Mouse (Mus musculus) liver, adult (tissue): ENCODE measurements around the gene Vamp5.

Experiments used
- GATA4 ChIP-seq: IDR thresholded peaks from 2 replicates; pipeline ENCODE4 v1.6.1; 2014; ENCODE audit warnings: mild to moderate bottlenecking, low read length; ENCODE audit not compliant: insufficient replicate concordance

Vamp5 gene

DNA sequence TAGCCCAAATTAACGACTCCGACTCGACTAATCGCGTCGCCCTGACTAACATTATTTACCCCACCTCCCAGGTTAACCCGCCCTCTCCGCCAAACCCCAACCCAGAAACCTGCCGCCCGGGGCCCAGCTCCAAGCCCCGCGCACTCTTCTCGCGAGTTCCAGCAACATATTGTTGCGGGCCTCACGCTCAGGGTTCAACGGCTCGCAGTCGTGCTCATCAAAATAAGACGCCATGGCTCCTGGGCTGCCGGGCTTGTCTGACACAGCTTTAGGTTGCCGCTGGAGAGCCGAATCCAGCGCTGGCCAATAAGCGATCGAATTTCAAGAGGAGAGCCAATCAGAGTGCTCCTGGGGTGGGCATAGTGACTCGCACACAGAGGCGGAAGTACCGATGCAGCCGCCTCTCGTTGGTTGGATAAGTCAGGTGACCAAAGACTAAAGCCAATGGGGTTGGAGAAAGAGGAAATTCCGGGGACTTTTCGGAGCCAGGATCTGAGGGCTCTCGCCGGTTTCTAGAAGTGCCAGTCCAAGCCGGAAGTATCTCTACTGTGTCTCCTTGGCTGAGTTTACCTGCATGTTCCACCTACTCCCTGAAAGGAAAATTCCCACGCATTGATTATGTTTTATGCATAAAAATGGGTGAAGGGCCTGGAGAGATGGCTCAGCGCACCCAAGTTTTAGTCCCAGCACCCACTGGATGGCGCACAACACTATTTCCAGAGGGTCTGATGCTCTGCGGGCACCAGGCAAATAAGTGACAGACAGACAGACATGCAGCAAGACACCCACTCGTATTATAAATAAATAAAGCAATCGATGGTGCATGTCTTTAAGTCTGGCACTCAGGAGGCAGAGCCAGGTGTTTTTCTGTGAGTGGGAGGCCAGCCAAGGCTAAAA lies 17.9 kb downstream of the Vamp5 start:
- no peak for TF ChIP-seq GATA4

GRCm38 (mm10) chr6:72361121-72361551 lies 19.1 kb downstream of the Vamp5 start:
- no peak for TF ChIP-seq GATA4

DNA sequence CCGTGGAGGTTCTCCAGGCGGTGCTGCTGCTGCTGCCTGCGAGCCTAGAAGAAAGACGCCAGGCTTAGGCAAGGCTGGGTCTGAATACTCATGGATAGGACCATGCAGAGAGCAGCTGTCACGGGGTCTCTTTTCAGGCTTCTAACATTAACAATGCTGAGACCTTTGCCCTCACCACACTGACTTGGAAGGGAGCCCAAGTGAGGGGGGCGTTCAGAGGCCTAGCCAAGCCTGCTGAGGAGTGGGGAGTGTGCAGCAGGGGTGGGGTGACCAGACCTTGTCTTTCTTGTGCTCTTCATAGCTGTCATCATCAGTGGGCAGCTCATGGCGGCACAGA lies 19.7 kb downstream of the Vamp5 start:
- no peak for TF ChIP-seq GATA4

DNA sequence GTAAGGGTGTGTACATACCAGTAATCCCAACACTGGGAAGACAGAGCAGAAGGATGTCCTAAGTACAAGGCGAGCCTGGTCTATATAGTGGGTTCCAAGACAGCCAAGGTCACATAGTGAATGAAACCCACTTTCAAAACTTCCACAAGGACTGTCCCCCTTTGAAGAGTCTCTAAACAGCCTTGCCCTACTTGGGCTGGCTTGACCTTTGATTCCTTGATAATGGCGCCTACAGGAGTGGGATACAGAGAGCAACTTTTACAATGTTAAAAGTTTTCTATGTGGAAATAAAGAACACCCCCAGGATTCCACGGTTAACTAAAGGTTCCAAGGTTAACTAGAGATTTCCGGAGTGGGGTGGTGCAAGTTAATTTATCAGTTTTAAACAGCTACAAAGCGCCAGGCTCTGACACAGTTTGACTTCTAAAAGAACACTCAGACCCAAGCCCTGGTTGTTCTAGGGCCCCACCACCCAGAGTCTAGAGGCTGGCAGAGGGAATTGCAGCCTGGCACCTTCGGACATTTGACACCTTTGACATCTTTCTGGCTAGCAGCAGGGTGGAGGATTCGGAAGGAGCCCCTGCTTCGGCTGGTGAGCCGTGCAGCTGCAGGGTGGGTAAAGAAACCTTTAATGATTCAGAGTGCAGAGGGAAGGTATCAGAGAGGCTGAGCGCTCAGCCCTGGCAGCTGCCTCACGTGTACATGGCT lies 20.2 kb downstream of the Vamp5 start:
- TF ChIP-seq GATA4: no peak

DNA sequence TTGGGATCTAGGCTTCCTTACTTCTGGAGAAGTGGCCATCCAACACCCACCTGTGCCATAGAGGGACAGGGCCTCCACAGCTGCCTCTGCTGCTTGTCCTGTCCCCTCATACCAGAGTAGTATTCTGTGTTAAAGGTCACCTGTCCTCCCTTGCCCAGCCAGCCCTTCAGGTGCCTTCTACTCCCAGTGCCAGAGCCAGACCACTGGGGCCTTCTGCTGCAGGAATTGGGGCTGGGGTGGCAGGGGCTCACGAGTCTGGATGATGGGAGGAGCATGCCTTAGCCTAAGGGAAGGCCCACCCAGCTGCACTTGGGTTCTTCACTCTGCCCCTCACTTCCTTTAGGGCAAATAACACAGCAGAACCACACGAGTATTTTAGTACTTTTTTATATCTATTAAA lies 20.9 kb downstream of the Vamp5 start:
- no peak for TF ChIP-seq GATA4

GRCm38 (mm10) chr6:72358086-72358764 lies 22.0 kb downstream of the Vamp5 start:
- TF ChIP-seq GATA4: no peak

DNA sequence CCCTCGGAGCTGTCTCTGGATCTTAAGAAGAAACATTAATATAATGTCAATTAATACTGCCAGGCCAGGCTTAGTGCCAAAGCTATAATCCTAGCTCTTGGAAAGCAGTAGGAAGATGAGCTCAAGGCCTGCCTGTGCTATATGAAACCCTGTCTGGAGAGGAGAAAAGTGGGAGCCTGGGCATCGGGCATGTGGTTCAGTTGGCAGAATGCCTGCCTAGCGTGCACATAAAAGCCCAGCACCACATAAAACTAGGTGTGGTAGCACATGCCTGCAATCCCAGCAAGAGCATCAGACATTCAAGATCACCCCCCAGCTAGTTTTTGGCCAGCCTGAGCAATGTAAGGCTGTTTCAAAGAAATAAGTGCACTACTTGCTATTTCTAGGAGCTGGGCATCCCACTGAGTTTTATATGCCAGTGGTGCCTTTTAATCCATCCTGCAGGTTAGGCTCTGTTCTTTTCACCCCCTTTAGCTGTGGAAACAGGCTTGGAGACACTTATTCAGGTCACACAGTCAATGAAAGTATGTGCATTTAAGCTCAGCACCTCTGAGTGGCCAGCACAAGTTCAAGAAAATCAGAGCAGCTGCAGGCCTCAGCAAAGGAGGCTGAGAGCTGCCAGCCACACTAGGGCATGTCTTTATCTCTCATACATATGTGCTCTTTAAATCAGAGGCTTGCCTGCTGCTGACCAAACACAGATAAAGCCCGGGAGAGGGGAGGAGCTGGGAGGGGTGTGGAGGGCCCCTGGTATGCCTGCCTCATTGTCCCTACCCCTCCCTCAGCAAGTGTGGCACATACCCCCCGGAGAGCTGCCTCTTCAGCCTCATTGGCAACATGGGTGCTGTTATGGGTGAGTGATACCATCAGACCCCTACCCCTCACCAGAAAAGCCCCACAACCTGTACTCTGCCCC lies 22.8 kb downstream of the Vamp5 start:
- no peak for TF ChIP-seq GATA4

- no peak for TF ChIP-seq GATA4
These were observed 24.2 kb downstream of the Vamp5 start for GRCm38 (mm10) chr6:72356001-72356532.

DNA sequence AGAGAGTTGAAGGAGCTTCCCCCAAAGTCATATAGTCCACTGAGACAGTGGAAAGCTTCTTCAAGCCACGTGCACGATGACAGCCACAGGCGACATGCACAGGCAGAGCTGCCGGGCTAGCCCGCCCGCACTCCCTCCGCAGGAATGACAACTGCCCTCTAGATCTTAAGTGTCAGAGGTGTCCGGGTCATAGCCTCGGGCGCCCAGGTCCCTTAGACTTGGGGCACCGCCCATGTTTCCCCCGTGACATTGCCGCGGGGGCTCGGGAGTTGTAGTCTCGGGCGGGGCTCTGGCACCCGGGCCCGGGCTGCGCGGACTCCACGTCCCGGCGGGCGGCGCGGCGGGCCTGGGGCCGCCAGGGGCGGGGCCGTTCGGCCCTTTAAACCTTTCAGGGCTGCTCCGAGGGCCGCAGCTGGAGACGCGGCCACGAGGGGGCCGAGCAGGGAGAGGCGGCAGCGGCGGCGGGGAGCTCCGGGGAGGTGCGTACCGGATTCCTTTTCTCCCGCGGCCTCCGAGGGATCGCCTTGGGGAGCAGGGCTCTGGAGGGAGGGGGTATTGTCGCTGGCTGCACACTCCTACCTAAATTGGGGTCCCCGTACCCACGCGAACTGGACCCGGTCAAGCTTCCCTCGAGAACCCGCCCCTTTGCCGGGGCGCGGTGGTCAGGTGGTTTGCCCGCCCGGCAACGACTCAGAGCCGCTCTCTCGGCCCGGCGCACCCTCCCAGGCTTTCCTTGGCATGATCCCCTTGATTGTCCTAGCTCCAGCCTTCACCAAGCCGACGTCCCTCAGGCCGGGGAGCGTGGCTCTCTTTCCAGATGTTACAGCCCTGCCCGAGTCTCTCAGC lies 25.0 kb downstream of the Vamp5 start, which contains the start of gene Tmem150a:
Gene Tmem150a (plus strand): TSS at position 382 of the 846 bp plus-strand sequence.
- TF ChIP-seq GATA4: no peak; the same call in 1 of the 2 replicates

- TF ChIP-seq GATA4: no peak
These were observed 26.2 kb downstream of the Vamp5 start for GRCm38 (mm10) chr6:72354025-72354424.

DNA sequence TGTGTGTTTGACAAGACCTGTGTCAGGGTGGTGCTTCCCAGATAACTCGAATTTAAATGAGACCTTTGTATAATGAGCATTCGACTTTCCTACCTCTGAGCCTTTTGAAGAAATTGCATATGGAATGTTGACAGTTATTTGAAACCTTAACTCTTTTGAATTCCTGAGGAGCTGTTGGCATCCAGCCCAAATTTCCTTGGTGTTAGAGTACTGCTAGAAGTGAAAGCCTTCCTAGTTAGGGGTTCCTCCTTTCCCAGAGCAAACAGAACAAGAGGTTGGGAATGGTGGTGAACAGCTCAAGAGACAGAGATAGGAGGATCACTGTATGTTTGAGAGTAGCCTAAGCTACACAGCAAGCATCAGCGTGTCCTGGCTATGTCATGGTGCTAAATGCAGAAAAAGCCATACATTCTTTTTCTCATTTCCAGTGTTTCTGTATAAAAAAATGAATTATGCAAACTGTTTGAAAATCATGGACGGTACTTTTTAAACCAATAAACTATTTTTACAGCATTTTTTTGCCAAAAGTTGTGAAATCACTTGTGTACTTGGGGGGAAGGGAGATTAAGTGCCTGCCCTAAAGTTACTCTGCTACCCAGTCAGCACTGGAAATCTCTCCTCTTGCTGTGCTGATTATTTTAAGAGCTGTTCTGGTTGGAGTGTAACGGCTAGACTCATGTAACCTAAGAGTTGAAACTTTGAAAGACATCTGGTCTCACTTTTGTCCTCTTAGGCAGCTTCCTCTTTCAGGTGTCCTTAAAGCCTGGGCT lies 27.4 kb downstream of the Vamp5 start:
- TF ChIP-seq GATA4: no peak; the same call in 1 of the 2 replicates

DNA sequence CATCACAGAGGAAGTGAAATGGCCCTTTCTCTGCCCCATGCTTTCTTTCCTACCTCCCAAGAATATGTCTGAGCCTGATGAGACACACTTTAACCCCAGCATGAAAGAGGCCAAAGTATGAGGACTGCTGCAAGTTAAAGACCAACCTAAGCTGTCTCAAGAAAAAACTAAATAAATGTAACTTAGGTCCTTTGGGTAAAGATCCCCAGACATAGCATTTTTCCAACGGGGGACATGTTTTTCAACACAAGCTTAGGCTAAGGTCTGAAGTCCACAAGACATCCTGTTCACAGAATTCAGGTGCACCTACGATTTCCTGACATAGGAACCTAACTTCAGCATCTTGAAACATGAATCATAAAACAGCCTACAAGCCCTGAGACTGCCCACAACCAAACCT lies 30.1 kb downstream of the Vamp5 start:
- TF ChIP-seq GATA4: no peak

DNA sequence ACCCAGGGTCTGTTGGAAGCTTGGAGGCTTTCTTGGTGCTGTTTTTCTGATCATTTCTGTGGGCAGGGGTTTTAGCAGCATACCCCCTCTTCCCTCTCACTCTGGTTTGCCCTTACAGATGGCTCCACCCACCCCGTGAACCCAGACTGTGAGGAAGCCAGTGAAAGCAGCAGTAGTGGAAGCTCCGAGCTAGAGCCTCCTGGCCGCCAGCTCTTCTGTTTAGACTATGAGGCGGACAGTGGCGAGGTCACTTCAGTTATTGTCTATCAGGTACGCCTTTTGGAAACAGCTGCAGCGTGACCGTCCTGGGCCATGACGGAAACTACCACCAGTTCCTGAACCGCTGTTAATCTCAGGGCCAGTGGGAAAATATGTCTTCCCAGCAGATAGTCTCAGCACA lies 31.9 kb downstream of the Vamp5 start:
- no peak for TF ChIP-seq GATA4
